ENCODE assay signal across 15 mouse cellular contexts in genomic region chr16:6897734-6898133, GRCm38 (mm10).
A peak's percentile ranks its signal among the peaks of the same experiment; 100 is the strongest.
DNase-seq lines count a peak whose midpoint lies in the region; ATAC-seq lines count a peak whose summit lies in the region.
"Had no signal": no experiment of that assay in that cellular context is flagged by ENCODE, and none has a peak within 500 bp of the region (broad histone marks: within the 10 kb centered on the region; RNA-seq: fewer than 3 reads in every experiment).

No protein-coding gene starts in this region.

- no peaks in the 10 kb centered on the region for H3K36me3 ChIP-seq in kidney, embryonic 14.5 days (ENCODE audit: control insufficient read depth, insufficient read depth, low read length)
- H3K36me3 ChIP-seq in neural tube, embryonic 13.5 days: no peaks in the 10 kb centered on the region
- H3K36me3 ChIP-seq in hindbrain, embryonic 15.5 days: no peaks in the 10 kb centered on the region
- H3K36me3 ChIP-seq: G1E; heart, embryonic 13.5 days; liver, embryonic 13.5 days had no signal

- H3K4me2 ChIP-seq in kidney, embryonic 14.5 days (replicated peaks; ENCODE audit: low read depth, low read length): no peak overlapping the region
- no peak overlapping the region for H3K4me2 ChIP-seq in neural tube, embryonic 13.5 days
- H3K4me2 ChIP-seq in hindbrain, embryonic 15.5 days: no peak overlapping the region
- H3K4me2 ChIP-seq: heart, embryonic 13.5 days; liver, embryonic 13.5 days had no signal

- DNase-seq in kidney, postnatal 14 days: no peak
- DNase-seq in neural tube, embryonic 10.5 days (ENCODE audit: extremely low spot score, low spot score): no peak
- no peak for DNase-seq in thymus, postnatal 0 days (ENCODE audit: low spot score)
- DNase-seq: adrenal gland, postnatal 10 days; cerebellum, adult 2 months; gastrocnemius, postnatal 36 days; liver, embryonic 13.5 days had no signal

- H3K4me3 ChIP-seq in kidney, embryonic 14.5 days (ENCODE audit: low read length): no peak overlapping the region
- H3K4me3 ChIP-seq in neural tube, embryonic 13.5 days: no peak overlapping the region
- H3K4me3 ChIP-seq in hindbrain, embryonic 15.5 days: no peak overlapping the region
- H3K4me3 ChIP-seq: erythroblast, embryonic 14.5 days; heart, embryonic 13.5 days; liver, embryonic 13.5 days; megakaryocyte, embryonic 14.5 days had no signal

- H3K27me3 ChIP-seq in kidney, embryonic 14.5 days (ENCODE audit: control insufficient read depth, insufficient read depth, low read length): no peaks in the 10 kb centered on the region
- no peaks in the 10 kb centered on the region for H3K27me3 ChIP-seq in neural tube, embryonic 13.5 days
- no peaks in the 10 kb centered on the region for H3K27me3 ChIP-seq in hindbrain, embryonic 15.5 days
- H3K27me3 ChIP-seq: heart, embryonic 13.5 days; liver, embryonic 13.5 days; megakaryocyte, embryonic 14.5 days had no signal

- WGBS in kidney, embryonic 14.5 days: 36% methylated on average over 6 of the region's 6 CpGs
- 45% methylated on average over 6 of the region's 6 CpGs for WGBS in neural tube, embryonic 13.5 days
- 34% methylated on average over 6 of the region's 6 CpGs for WGBS in hindbrain, embryonic 15.5 days

- 0 out of 2 replicates have a peak, but pooled peaks cover 3% of the 10 kb centered on the region for H3K4me1 ChIP-seq in kidney, embryonic 14.5 days (ENCODE audit: control insufficient read depth, insufficient read depth, low read length)
- peaks cover 8% of the 10 kb centered on the region for H3K4me1 ChIP-seq in neural tube, embryonic 13.5 days (replicated peaks)
- peaks cover 10% of the 10 kb centered on the region; the same call in 1 of the 2 replicates for H3K4me1 ChIP-seq in hindbrain, embryonic 15.5 days (replicated peaks)
- H3K4me1 ChIP-seq: heart, embryonic 13.5 days; liver, embryonic 13.5 days; megakaryocyte, embryonic 14.5 days had no signal

- no peak overlapping the region for H3K9ac ChIP-seq in kidney, embryonic 14.5 days (ENCODE audit: low read depth, low read length)
- H3K9ac ChIP-seq in neural tube, embryonic 13.5 days: no peak overlapping the region
- no peak overlapping the region for H3K9ac ChIP-seq in hindbrain, embryonic 15.5 days
- H3K9ac ChIP-seq: heart, embryonic 13.5 days; liver, embryonic 13.5 days had no signal

- ATAC-seq in kidney, embryonic 14.5 days (ENCODE audit: low FRiP score, low TSS enrichment): peak; percentile 60; the same call in 1 of the 2 replicates
- no peak for ATAC-seq in neural tube, embryonic 13.5 days (ENCODE audit: low read depth)
- no peak for ATAC-seq in hindbrain, embryonic 15.5 days (ENCODE audit: low FRiP score, low read depth)
- ATAC-seq in megakaryocyte-erythroid progenitor cell, adult 5-6 weeks (replicated peaks; ENCODE audit: low FRiP score, low TSS enrichment, poor library complexity, severe bottlenecking): no peak

- no peaks in the 10 kb centered on the region for H3K9me3 ChIP-seq in kidney, embryonic 14.5 days (ENCODE audit: control insufficient read depth, low read length)
- no peaks in the 10 kb centered on the region for H3K9me3 ChIP-seq in neural tube, embryonic 13.5 days
- no peaks in the 10 kb centered on the region for H3K9me3 ChIP-seq in hindbrain, embryonic 15.5 days
- H3K9me3 ChIP-seq: heart, embryonic 13.5 days; liver, embryonic 13.5 days had no signal

- no peak overlapping the region for H3K27ac ChIP-seq in kidney, embryonic 14.5 days (ENCODE audit: low read depth, low read length)
- H3K27ac ChIP-seq in neural tube, embryonic 13.5 days (replicated peaks): peak overlapping the region; percentile 42
- 0 out of 2 replicates have a peak overlapping the region, but pooled peaks have one; percentile 21 for H3K27ac ChIP-seq in hindbrain, embryonic 15.5 days (replicated peaks)
- H3K27ac ChIP-seq: heart, embryonic 13.5 days; liver, embryonic 13.5 days had no signal
